ENCODE assay signal across 9 mouse cellular contexts in the genomic region with DNA sequence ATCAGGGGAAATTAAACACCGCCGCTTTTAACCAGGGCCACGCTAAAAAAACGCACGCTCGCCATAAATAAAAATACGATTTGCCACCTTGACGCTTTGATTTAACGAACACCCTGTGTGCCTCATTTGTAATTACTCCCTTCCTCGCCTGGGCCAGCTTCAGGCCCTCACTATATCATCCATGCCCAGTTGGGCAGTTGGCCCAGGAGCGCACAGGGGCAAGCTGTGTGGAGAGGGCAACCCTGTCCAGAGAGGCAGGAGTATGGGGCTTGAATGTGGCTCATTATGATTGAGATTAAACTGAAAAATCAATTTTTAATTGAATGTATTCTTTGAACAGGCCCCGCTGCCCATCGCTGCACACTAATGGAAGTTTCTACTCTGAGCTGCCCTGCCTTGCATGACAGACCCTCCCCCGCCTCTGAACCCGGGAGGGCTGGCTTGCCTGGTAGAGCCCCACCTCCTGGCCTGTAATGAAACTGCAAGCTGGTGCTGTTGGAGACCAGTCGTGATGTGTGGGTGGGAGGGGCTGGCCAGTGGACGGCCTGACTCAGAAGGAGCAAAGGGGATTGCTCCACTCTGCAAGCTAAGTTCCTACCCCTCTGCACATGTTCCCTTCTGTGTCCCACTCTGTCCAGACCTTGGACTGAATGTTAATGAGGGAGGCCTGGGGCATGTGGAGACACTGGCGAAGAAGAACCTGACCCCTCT. TPM values are rescaled to one million over a fixed set of nuclear protein-coding genes. Genes with fewer than 3 reads are reported as not detected.
A peak's percentile ranks its signal among the peaks of the same experiment; 100 is the strongest.
DNase-seq lines count a peak whose midpoint lies in the region; ATAC-seq and TF ChIP-seq lines count a peak whose summit lies in the region.
"Had no signal": no experiment of that assay in that cellular context is flagged by ENCODE, and none has a peak within 500 bp of the region (broad histone marks: within the 10 kb centered on the region; RNA-seq: fewer than 3 reads in every experiment).

No protein-coding gene starts in this region.

- no peaks in the 10 kb centered on the region for H3K9me3 ChIP-seq in intestine, postnatal 0 days (ENCODE audit: control insufficient read depth)
- no peaks in the 10 kb centered on the region for H3K9me3 ChIP-seq in intestine, embryonic 16.5 days (ENCODE audit: control insufficient read depth, low read length)
- no peaks in the 10 kb centered on the region for H3K9me3 ChIP-seq in liver, embryonic 14.5 days (ENCODE audit: control insufficient read depth, low read length)
- H3K9me3 ChIP-seq in stomach, embryonic 16.5 days (replicated peaks; ENCODE audit: control insufficient read depth, low read length) = no peaks in the 10 kb centered on the region
- H3K9me3 ChIP-seq: embryonic facial prominence, embryonic 12.5 days had no signal

- TF ChIP-seq EP300 in liver, embryonic 14.5 days (IDR thresholded peaks at IDR 0.05; ENCODE audit: low read depth) = no peak

- no peak overlapping the region for H3K4me2 ChIP-seq in intestine, postnatal 0 days (replicated peaks; ENCODE audit: low read depth)
- no peak overlapping the region for H3K4me2 ChIP-seq in intestine, embryonic 16.5 days (ENCODE audit: low read depth, low read length)
- H3K4me2 ChIP-seq in liver, embryonic 14.5 days (ENCODE audit: low read depth) = no peak overlapping the region
- H3K4me2 ChIP-seq in stomach, embryonic 16.5 days (ENCODE audit: low read depth, low read length) = no peak overlapping the region
- H3K4me2 ChIP-seq: embryonic facial prominence, embryonic 12.5 days had no signal

- 39% methylated on average over 18 of the region's 18 CpGs for WGBS in intestine, postnatal 0 days
- 36% methylated on average over 18 of the region's 18 CpGs for WGBS in intestine, embryonic 16.5 days
- WGBS in liver, embryonic 14.5 days (ENCODE audit: insufficient replicate concordance) = 30% methylated on average over 18 of the region's 18 CpGs
- WGBS in stomach, embryonic 16.5 days = 37% methylated on average over 18 of the region's 18 CpGs

- TF ChIP-seq CTCF in intestine, postnatal 0 days (IDR thresholded peaks at IDR 0.05; ENCODE audit: low read depth) = peak; percentile 61
- TF ChIP-seq CTCF in liver, embryonic 14.5 days (IDR thresholded peaks at IDR 0.05; ENCODE audit: low read depth) = peak; percentile 61

- no peaks in the 10 kb centered on the region for H3K4me1 ChIP-seq in intestine, postnatal 0 days (replicated peaks; ENCODE audit: control insufficient read depth, insufficient read depth, low read length)
- no peaks in the 10 kb centered on the region for H3K4me1 ChIP-seq in intestine, embryonic 16.5 days (ENCODE audit: control insufficient read depth, insufficient read depth, low read length)
- H3K4me1 ChIP-seq in liver, embryonic 14.5 days (replicated peaks; ENCODE audit: control insufficient read depth in 2 of 2, insufficient read depth in 2 of 2, low read length in 1 of 2) = no peaks in the 10 kb centered on the region
- H3K4me1 ChIP-seq in stomach, embryonic 16.5 days (ENCODE audit: control insufficient read depth, insufficient read depth, low read length) = no peaks in the 10 kb centered on the region

- no peaks in the 10 kb centered on the region for H3K36me3 ChIP-seq in intestine, postnatal 0 days (ENCODE audit: control insufficient read depth, insufficient read depth)
- no peaks in the 10 kb centered on the region for H3K36me3 ChIP-seq in intestine, embryonic 16.5 days (ENCODE audit: control insufficient read depth, insufficient read depth, low read length)
- H3K36me3 ChIP-seq in liver, embryonic 14.5 days (replicated peaks; ENCODE audit: control insufficient read depth, insufficient read depth, low read depth) = no peaks in the 10 kb centered on the region
- H3K36me3 ChIP-seq in stomach, embryonic 16.5 days (ENCODE audit: control insufficient read depth, insufficient read depth, low read length) = no peaks in the 10 kb centered on the region
- H3K36me3 ChIP-seq: embryonic facial prominence, embryonic 12.5 days had no signal

- H3K4me3 ChIP-seq in intestine, postnatal 0 days (ENCODE audit: low read depth, low read length) = no peak overlapping the region
- no peak overlapping the region for H3K4me3 ChIP-seq in intestine, embryonic 16.5 days (ENCODE audit: low read length)
- no peak overlapping the region for H3K4me3 ChIP-seq in liver, embryonic 14.5 days (ENCODE audit: insufficient read depth in 1 of 2, low read depth in 2 of 2, low read length in 2 of 2)
- H3K4me3 ChIP-seq in stomach, embryonic 16.5 days (replicated peaks; ENCODE audit: low read length) = no peak overlapping the region
- H3K4me3 ChIP-seq: embryonic facial prominence, embryonic 12.5 days had no signal

- H3K9ac ChIP-seq in intestine, postnatal 0 days (ENCODE audit: low read depth, low read length) = no peak overlapping the region
- H3K9ac ChIP-seq in intestine, embryonic 16.5 days (ENCODE audit: low read depth, low read length) = no peak overlapping the region
- H3K9ac ChIP-seq in liver, embryonic 14.5 days (replicated peaks) = no peak overlapping the region
- no peak overlapping the region for H3K9ac ChIP-seq in stomach, embryonic 16.5 days (ENCODE audit: low read length)
- H3K9ac ChIP-seq: embryonic facial prominence, embryonic 12.5 days had no signal

- peak; percentile 24 to 33 for DNase-seq in B cell, adult 2 months
- peak; percentile 74 for DNase-seq in R1 (ENCODE audit: low read depth, low spot score)
- peak; percentile 59 for DNase-seq in gastrocnemius, postnatal 14 days
- no peak for DNase-seq in liver, embryonic 14.5 days (ENCODE audit: low read depth in 3 of 3, low spot score in 3 of 3)
- DNase-seq in heart, adult 9 months (ENCODE audit: low spot score in 2 of 2) = no peak

- H3K27me3 ChIP-seq in intestine, postnatal 0 days (replicated peaks; ENCODE audit: control insufficient read depth, insufficient read depth, low read length) = no peaks in the 10 kb centered on the region
- no peaks in the 10 kb centered on the region for H3K27me3 ChIP-seq in intestine, embryonic 16.5 days (replicated peaks; ENCODE audit: control insufficient read depth, insufficient read depth, low read length)
- no peaks in the 10 kb centered on the region for H3K27me3 ChIP-seq in liver, embryonic 14.5 days (ENCODE audit: control insufficient read depth, insufficient read depth, low read length)
- H3K27me3 ChIP-seq in stomach, embryonic 16.5 days (ENCODE audit: control insufficient read depth, insufficient read depth, low read length) = no peaks in the 10 kb centered on the region
- H3K27me3 ChIP-seq: embryonic facial prominence, embryonic 12.5 days had no signal

- ATAC-seq in intestine, postnatal 0 days = no peak
- no peak for ATAC-seq in intestine, embryonic 16.5 days
- ATAC-seq in liver, embryonic 14.5 days (ENCODE audit: insufficient read depth) = no peak
- ATAC-seq in stomach, embryonic 16.5 days (ENCODE audit: insufficient read depth, low FRiP score) = peak; percentile 23; the same call in 1 of the 2 replicates

- intact Hi-C loops in gastrocnemius, postnatal 14 days (cut with DNase I; ENCODE audit: low total_unique reads) = no loop called here

- no peak overlapping the region for H3K27ac ChIP-seq in intestine, postnatal 0 days (ENCODE audit: low read depth, low read length)
- H3K27ac ChIP-seq in intestine, embryonic 16.5 days (ENCODE audit: low read length) = no peak overlapping the region
- H3K27ac ChIP-seq in liver, embryonic 14.5 days = no peak overlapping the region
- H3K27ac ChIP-seq in stomach, embryonic 16.5 days (ENCODE audit: low read length) = no peak overlapping the region
- H3K27ac ChIP-seq: embryonic facial prominence, embryonic 12.5 days had no signal

RNA-seq across cellular contexts. Expression of gene Engase, which starts 57.9 kb away (rescaled TPM):
- polyA plus RNA-seq in intestine, postnatal 0 days (2015; fragmentation: Nextera tagmentation; extraction: Ambion mirVana) = 11.3 and 11.7 TPM in 2 replicates
- 13.5 and 17.8 TPM in 2 replicates for polyA plus RNA-seq in intestine, embryonic 16.5 days (2015; fragmentation: Nextera tagmentation; extraction: Ambion mirVana)
- total RNA-seq in gastrocnemius, postnatal 14 days (2021) = 10 to 100 TPM; 13.1 to 13.5 TPM
- 4.1 and 4.7 TPM in 2 replicates for polyA plus RNA-seq in liver, embryonic 14.5 days (2012; rRNA removed)
- polyA plus RNA-seq in liver, embryonic 14.5 days (2014; fragmentation: Nextera tagmentation; extraction: Ambion mirVana) = 6.5 and 6.6 TPM in 2 replicates
- polyA plus RNA-seq in stomach, embryonic 16.5 days (2015; fragmentation: Nextera tagmentation; extraction: Ambion mirVana) = 10.0 and 11.3 TPM in 2 replicates

Comparison
In these comparisons a context has a peak if more than half of its experiments do, and no peak if none do; other contexts are left out.
1. DNase-seq: peak in B cell, adult 2 months (2 of 2), R1 (single experiment) and gastrocnemius, postnatal 14 days (single experiment); none in liver, embryonic 14.5 days (0 of 3) and heart, adult 9 months (0 of 2).